ENCODE assay signal across 9 mouse cellular contexts in genomic region chr15:100470037-100470436, GRCm38 (mm10). TPM values are rescaled to one million over a fixed set of nuclear protein-coding genes. Genes with fewer than 3 reads are reported as not detected.
A peak's percentile ranks its signal among the peaks of the same experiment; 100 is the strongest.
DNase-seq lines count a peak whose midpoint lies in the region; ATAC-seq lines count a peak whose summit lies in the region.
"Had no signal": no experiment of that assay in that cellular context is flagged by ENCODE, and none has a peak within 500 bp of the region (broad histone marks: within the 10 kb centered on the region; RNA-seq: fewer than 3 reads in every experiment).

No protein-coding gene starts in this region.

- no peak overlapping the region for H3K27ac ChIP-seq in heart, embryonic 13.5 days (replicated peaks)
- H3K27ac ChIP-seq in embryonic facial prominence, embryonic 14.5 days (replicated peaks; ENCODE audit: low read depth, low read length), result no peak overlapping the region
- no peak overlapping the region for H3K27ac ChIP-seq in midbrain, embryonic 14.5 days (replicated peaks; ENCODE audit: low read depth, low read length)

- H3K4me1 ChIP-seq in heart, embryonic 13.5 days, result peaks cover 24% of the 10 kb centered on the region
- H3K4me1 ChIP-seq in embryonic facial prominence, embryonic 14.5 days (ENCODE audit: control insufficient read depth, insufficient read depth, low read length), result peaks cover 12% of the 10 kb centered on the region
- H3K4me1 ChIP-seq in midbrain, embryonic 14.5 days (ENCODE audit: control insufficient read depth, insufficient read depth, low read length), result peaks cover 20% of the 10 kb centered on the region

- peak overlapping the region; percentile 93 for H3K9ac ChIP-seq in heart, embryonic 13.5 days
- H3K9ac ChIP-seq in embryonic facial prominence, embryonic 14.5 days (ENCODE audit: low read depth, low read length), result no peak overlapping the region
- peak overlapping the region; percentile 86; the same call in 1 of the 2 replicates for H3K9ac ChIP-seq in midbrain, embryonic 14.5 days (replicated peaks; ENCODE audit: low read length)

- WGBS in heart, embryonic 13.5 days, result 39% methylated on average over 10 of the region's 10 CpGs
- WGBS in embryonic facial prominence, embryonic 14.5 days, result 65% methylated on average over 10 of the region's 10 CpGs
- 63% methylated on average over 10 of the region's 10 CpGs for WGBS in midbrain, embryonic 14.5 days

- peaks cover 43% of the 10 kb centered on the region for H3K36me3 ChIP-seq in heart, embryonic 13.5 days
- H3K36me3 ChIP-seq in embryonic facial prominence, embryonic 14.5 days (ENCODE audit: control insufficient read depth, insufficient read depth, low read length), result peaks cover 39% of the 10 kb centered on the region
- peaks cover 27% of the 10 kb centered on the region for H3K36me3 ChIP-seq in midbrain, embryonic 14.5 days (ENCODE audit: control insufficient read depth, insufficient read depth, low read length)

- no peaks in the 10 kb centered on the region for H3K9me3 ChIP-seq in heart, embryonic 13.5 days
- H3K9me3 ChIP-seq in embryonic facial prominence, embryonic 14.5 days (ENCODE audit: control insufficient read depth, low read length), result no peaks in the 10 kb centered on the region
- no peaks in the 10 kb centered on the region for H3K9me3 ChIP-seq in midbrain, embryonic 14.5 days (ENCODE audit: control insufficient read depth, low read length)

- no peak for ATAC-seq in heart, embryonic 13.5 days (ENCODE audit: extremely low read depth, insufficient number of reproducible peaks, low FRiP score, low TSS enrichment)
- ATAC-seq in embryonic facial prominence, embryonic 14.5 days (ENCODE audit: low read depth), result no peak
- ATAC-seq in midbrain, embryonic 14.5 days (ENCODE audit: low FRiP score, low TSS enrichment), result no peak

- peak overlapping the region; percentile 96 for H3K4me2 ChIP-seq in heart, embryonic 13.5 days
- peak overlapping the region; percentile 80 for H3K4me2 ChIP-seq in embryonic facial prominence, embryonic 14.5 days (ENCODE audit: low read depth, low read length)
- H3K4me2 ChIP-seq in midbrain, embryonic 14.5 days (ENCODE audit: low read length), result peak overlapping the region; percentile 89

- peak overlapping the region; percentile 91 for H3K4me3 ChIP-seq in heart, embryonic 13.5 days
- H3K4me3 ChIP-seq in embryonic facial prominence, embryonic 14.5 days (ENCODE audit: low read depth, low read length), result peak overlapping the region; percentile 87
- peak overlapping the region; percentile 83 for H3K4me3 ChIP-seq in midbrain, embryonic 14.5 days (replicated peaks; ENCODE audit: low read depth, low read length)

- DNase-seq in heart, postnatal 25 days (ENCODE audit: low spot score), result no peak
- DNase-seq in embryonic facial prominence, embryonic 14.5 days (ENCODE audit: low spot score), result no peak
- DNase-seq in kidney, adult 9 months, result peak; percentile 60
- no peak for DNase-seq in midbrain, embryonic 14.5 days
- no peak for DNase-seq in cerebellum, adult 11-12 months
- DNase-seq in cerebellum, adult 9-10 months, result no peak
- DNase-seq in left cerebral cortex, adult 11 months (ENCODE audit: low spot score), result no peak
- DNase-seq: layer of hippocampus, postnatal 36 days had no signal

- intact Hi-C loops in heart, postnatal 25 days (cut with DNase I), result loop anchor here (2.0 kb wide), 1 partner anchor 23 kb away; no protein-coding TSS in a partner anchor

- H3K27me3 ChIP-seq in heart, embryonic 13.5 days (replicated peaks), result no peaks in the 10 kb centered on the region
- H3K27me3 ChIP-seq in embryonic facial prominence, embryonic 14.5 days (replicated peaks; ENCODE audit: control insufficient read depth, insufficient read depth, low read length), result no peaks in the 10 kb centered on the region
- no peaks in the 10 kb centered on the region for H3K27me3 ChIP-seq in midbrain, embryonic 14.5 days (ENCODE audit: control insufficient read depth, insufficient read depth, low read length)

RNA-seq across cellular contexts. Expression of gene Letmd1, which starts 1.2 kb away (rescaled TPM):
- polyA plus RNA-seq in heart, embryonic 13.5 days (2015; fragmentation: Nextera tagmentation; extraction: Ambion mirVana), result 15.3 and 15.8 TPM in 2 replicates
- total RNA-seq in heart, postnatal 25 days (2021), result 10 to 100 TPM; 13.6 to 14.6 TPM
- 26.6 and 30.4 TPM in 2 replicates for polyA plus RNA-seq in embryonic facial prominence, embryonic 14.5 days (2014; fragmentation: Nextera tagmentation; extraction: Ambion mirVana)
- polyA plus RNA-seq in midbrain, embryonic 14.5 days (2014; fragmentation: Nextera tagmentation; extraction: Ambion mirVana), result 44.8 and 51.9 TPM in 2 replicates

RNA-seq across cellular contexts. Expression of gene Csrnp2, which starts 25.3 kb away (rescaled TPM):
- polyA plus RNA-seq in heart, embryonic 13.5 days (2015; fragmentation: Nextera tagmentation; extraction: Ambion mirVana), result 8.7 and 8.9 TPM in 2 replicates
- total RNA-seq in heart, postnatal 25 days (2021), result 1 to 10 TPM; 2.5 to 2.9 TPM
- 15.5 and 17.3 TPM in 2 replicates for polyA plus RNA-seq in embryonic facial prominence, embryonic 14.5 days (2014; fragmentation: Nextera tagmentation; extraction: Ambion mirVana)
- 51.9 and 53.5 TPM in 2 replicates for polyA plus RNA-seq in midbrain, embryonic 14.5 days (2014; fragmentation: Nextera tagmentation; extraction: Ambion mirVana)

RNA-seq across cellular contexts. Expression of gene Slc11a2, which starts 45.2 kb away (rescaled TPM):
- polyA plus RNA-seq in heart, embryonic 13.5 days (2015; fragmentation: Nextera tagmentation; extraction: Ambion mirVana), result 12.8 and 13.2 TPM in 2 replicates
- total RNA-seq in heart, postnatal 25 days (2021), result 10 to 100 TPM; 52.6 to 56.9 TPM
- 15.5 and 17.0 TPM in 2 replicates for polyA plus RNA-seq in embryonic facial prominence, embryonic 14.5 days (2014; fragmentation: Nextera tagmentation; extraction: Ambion mirVana)
- 18.5 and 21.6 TPM in 2 replicates for polyA plus RNA-seq in midbrain, embryonic 14.5 days (2014; fragmentation: Nextera tagmentation; extraction: Ambion mirVana)

RNA-seq across cellular contexts. Expression of gene Gm5475, which starts 48.1 kb away (rescaled TPM):
- polyA plus RNA-seq in heart, embryonic 13.5 days (2015; fragmentation: Nextera tagmentation; extraction: Ambion mirVana), result 0.05 TPM in 1 of 2 replicates, not detected in the other
- total RNA-seq in heart, postnatal 25 days (2021), result not detected
- 0.14 TPM in 1 of 2 replicates, not detected in the other for polyA plus RNA-seq in embryonic facial prominence, embryonic 14.5 days (2014; fragmentation: Nextera tagmentation; extraction: Ambion mirVana)
- not detected in 2 replicates for polyA plus RNA-seq in midbrain, embryonic 14.5 days (2014; fragmentation: Nextera tagmentation; extraction: Ambion mirVana)
- total RNA-seq: layer of hippocampus, postnatal 36 days had no signal
